Mouse (Mus musculus) E14TG2a.4 (cell line): ENCODE data around the gene Gm28778.
"Not testable (repeated sequence)": the region's sequence is repeated elsewhere in the genome, so short reads cannot be mapped to it uniquely, and the experiment has no call there.

Experiments
- H3K27me3 ChIP-seq: 2 replicates; pipeline ENCODE4 v1.6.1; 2014; ENCODE audit warnings: low read length, control low read depth; ENCODE audit not compliant: insufficient read depth
- H3K36me3 ChIP-seq: 2 replicates; pipeline ENCODE4 v1.6.1; 2014; ENCODE audit warnings: low read length, control low read depth; ENCODE audit not compliant: insufficient read depth
- H3K4me1 ChIP-seq: replicated peaks from 2 replicates; pipeline ENCODE4 v1.6.1; 2014; ENCODE audit warnings: low read depth, low read length, control low read depth
- H3K4me3 ChIP-seq: replicated peaks from 2 replicates; pipeline ENCODE4 v1.5.1; 2014; ENCODE audit warnings: mild to moderate bottlenecking, low read length
- H3K9me3 ChIP-seq: 2 replicates; pipeline ENCODE4 v1.6.1; 2014; ENCODE audit warnings: low read length, control low read depth
- CTCF ChIP-seq: conservative IDR thresholded peaks from 2 replicates; pipeline ENCODE4 v1.5.1; 2014; ENCODE audit warnings: low read length
- NANOG ChIP-seq: IDR thresholded peaks from 2 replicates; pipeline ENCODE4 v1.6.1; 2014; ENCODE audit warnings: borderline replicate concordance, low read length, mixed read lengths
- POU5F1 ChIP-seq: IDR thresholded peaks from 2 replicates; pipeline ENCODE4 v1.6.1; 2014; ENCODE audit warnings: low read length, borderline replicate concordance

Gene Gm28778

GRCm38 (mm10) chr1:53296581-53297383, at the start of gene Gm28778, which contains the start of the genes Pms1 and Ormdl1:
Gene Gm28778 (plus strand): TSS chr1:53297111.
Gene Pms1 (minus strand): TSS chr1:53297018.
Gene Ormdl1 (plus strand): TSS chr1:53297095.
- H3K9me3 ChIP-seq = no peaks in the 10 kb centered on the region
- no peaks in the 10 kb centered on the region for H3K27me3 ChIP-seq
- H3K4me3 ChIP-seq = peak within 1 kb of the TSS; percentile 89
- H3K4me1 ChIP-seq = peaks cover 16% of the 10 kb centered on the region
- peaks cover 43% of the 10 kb centered on the region for H3K36me3 ChIP-seq
- TF ChIP-seq POU5F1 = no peak
- no peak for TF ChIP-seq NANOG
- TF ChIP-seq CTCF = no peak

DNA sequence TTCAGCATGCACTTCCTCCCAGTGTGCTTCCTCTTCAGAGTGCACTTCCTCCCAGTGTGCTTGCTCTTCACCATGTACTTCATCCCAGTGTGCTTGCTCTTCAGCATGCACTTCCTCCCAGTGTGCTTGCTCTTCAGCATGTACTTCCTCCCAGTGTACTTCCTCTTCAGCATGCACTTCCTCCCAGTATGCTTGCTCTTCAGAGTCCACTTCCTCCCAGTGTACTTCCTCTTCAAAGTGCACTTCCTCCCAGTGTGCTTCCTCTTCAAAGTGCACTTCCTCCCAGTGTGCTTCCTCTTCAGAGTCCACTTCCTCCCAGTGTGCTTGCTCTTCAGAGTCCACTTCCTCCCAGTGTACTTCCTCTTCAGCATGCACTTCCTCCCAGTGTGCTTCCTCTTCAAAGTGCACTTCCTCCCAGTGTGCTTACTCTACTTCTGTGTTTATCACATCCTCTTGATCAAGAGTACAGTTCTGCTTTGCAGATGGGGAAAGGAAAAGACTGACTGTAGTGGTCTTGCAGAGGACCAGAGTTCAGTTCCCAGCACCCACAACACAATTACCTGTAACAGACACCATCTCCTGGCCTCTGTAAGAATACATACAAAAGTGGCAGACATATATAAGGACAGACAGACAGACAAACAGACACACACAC, 31.8 kb upstream of the Gm28778 start:
- not testable (repeated sequence) for H3K27me3 ChIP-seq, H3K4me3 ChIP-seq, H3K9me3 ChIP-seq, H3K4me1 ChIP-seq
- H3K36me3 ChIP-seq = peaks cover 11% of the 10 kb centered on the region

GRCm38 (mm10) chr1:53269901-53270300, 27.0 kb upstream of the Gm28778 start:
- Histone ChIP-seq H3K36me3 (peaks cover 12% of the 10 kb centered on the region), H3K27me3 (no peaks in the 10 kb centered on the region), H3K9me3 (no peaks in the 10 kb centered on the region), H3K4me1 (no peaks in the 10 kb centered on the region), H3K4me3 (no peak overlapping the region)
- no peak for TF ChIP-seq NANOG
- no peak for TF ChIP-seq CTCF
- no peak for TF ChIP-seq POU5F1

GRCm38 (mm10) chr1:53272646-53273045, 24.3 kb upstream of the Gm28778 start:
- TF ChIP-seq POU5F1 (no peak), NANOG (no peak), CTCF (peak; percentile 27; the same call in 1 of the 2 replicates)
- Histone ChIP-seq H3K27me3 (no peaks in the 10 kb centered on the region), H3K4me1 (peaks cover 3% of the 10 kb centered on the region; the same call in 1 of the 2 replicates), H3K36me3 (0 out of 2 replicates have a peak, but pooled peaks cover 7% of the 10 kb centered on the region), H3K4me3 (no peak overlapping the region), H3K9me3 (no peaks in the 10 kb centered on the region)

DNA sequence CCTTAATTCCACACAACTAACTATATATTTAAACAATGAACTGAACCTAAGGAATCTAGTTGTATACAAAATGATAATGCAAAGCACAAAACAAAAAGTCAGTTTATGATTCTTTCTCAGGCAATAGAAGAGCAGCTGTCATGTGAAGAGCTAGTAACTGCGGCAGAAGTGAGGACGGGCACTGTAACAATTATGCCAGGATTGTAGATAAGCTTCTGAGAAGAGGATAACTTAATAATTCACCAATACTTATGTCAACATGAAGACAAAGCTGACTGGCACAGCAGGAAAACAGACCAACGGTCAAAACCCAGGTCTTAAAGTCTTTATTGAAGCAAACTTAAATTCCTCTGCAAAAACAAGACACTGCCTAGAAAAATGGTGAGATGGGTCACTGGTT, 5.7 kb upstream of the Gm28778 start:
- Histone ChIP-seq H3K9me3 (no peaks in the 10 kb centered on the region), H3K27me3 (no peaks in the 10 kb centered on the region), H3K36me3 (peaks cover 22% of the 10 kb centered on the region), H3K4me3 (no peak overlapping the region), H3K4me1 (peaks cover 20% of the 10 kb centered on the region)
- no peak for TF ChIP-seq POU5F1
- TF ChIP-seq CTCF = no peak
- no peak for TF ChIP-seq NANOG

DNA sequence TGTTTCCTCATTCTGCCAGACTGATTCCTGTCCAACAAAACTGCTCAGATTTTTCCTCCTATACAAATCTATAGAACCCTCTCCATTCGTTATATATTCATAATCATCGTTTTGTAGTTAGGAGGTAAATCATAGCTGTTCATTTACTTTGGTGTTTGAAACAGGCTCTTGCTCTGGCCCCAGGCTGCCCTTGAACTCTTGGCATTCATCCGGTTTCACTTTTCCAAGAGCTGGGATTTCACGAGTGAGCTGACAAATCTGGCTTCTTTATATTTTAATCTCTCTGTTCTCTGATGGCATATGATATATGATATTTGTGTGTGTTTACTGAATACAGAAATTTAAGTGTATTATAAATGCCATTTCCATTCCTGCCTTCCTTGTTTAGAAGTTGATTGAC, 3.6 kb downstream of the Gm28778 start:
- H3K36me3 ChIP-seq = peaks cover 35% of the 10 kb centered on the region
- no peaks in the 10 kb centered on the region for H3K9me3 ChIP-seq
- H3K4me3 ChIP-seq = no peak overlapping the region
- peaks cover 15% of the 10 kb centered on the region for H3K4me1 ChIP-seq
- no peaks in the 10 kb centered on the region for H3K27me3 ChIP-seq
- TF ChIP-seq POU5F1 (no peak), NANOG (no peak), CTCF (no peak)

DNA sequence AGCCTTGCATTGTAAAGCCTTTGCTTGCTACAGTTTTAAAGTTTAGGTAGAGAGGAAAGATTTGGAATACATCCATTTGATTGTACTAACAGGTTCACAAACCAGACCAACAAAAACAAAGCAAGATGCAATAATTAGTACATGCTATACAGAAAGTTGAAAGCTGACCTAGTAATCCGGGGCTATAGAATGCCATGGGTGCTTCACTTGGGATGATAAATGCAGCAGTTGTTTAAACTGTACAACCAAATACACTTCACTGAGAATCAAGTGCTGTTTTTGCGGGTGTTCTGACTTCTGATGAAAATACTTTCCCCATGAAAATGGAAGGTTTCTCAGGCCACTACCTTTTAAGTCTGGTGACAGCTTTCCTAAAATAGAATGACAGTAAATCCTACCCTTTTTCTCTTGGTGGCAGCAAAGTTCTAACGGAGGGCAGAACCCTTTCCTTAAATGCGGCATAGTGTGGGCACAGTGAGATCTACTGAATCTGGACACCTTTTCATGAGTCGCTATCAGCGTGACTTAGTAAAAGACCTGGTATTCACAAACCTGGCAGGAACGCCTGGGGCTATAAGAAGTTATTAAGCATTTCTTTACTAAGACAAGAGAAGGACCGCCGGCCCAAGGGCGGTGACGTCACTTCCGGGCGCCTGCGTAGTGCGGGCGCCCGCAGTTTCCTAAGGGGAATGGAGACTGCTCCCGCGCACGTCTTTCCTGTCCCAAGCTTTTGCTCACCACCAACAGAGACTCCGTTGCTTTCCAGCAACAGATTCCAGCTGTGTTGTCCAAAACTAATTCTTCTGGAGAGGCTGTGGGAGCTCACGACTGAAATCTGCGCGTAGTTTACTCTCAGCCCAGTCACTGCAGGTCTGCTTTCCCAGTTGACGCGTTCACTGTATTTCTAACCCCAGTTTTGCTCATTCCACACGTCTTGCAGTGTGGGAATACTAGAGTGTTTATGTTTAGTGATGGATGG, 16.4 kb downstream of the Gm28778 start, which contains the start of gene Osgepl1:
Gene Osgepl1 (plus strand): TSS at position 636 of the 979 bp plus-strand sequence.
- Histone ChIP-seq H3K9me3 (no peaks in the 10 kb centered on the region), H3K36me3 (peaks cover 32% of the 10 kb centered on the region), H3K4me3 (peak within 1 kb of the TSS; percentile 84), H3K27me3 (no peaks in the 10 kb centered on the region), H3K4me1 (peaks cover 6% of the 10 kb centered on the region; the same call in 1 of the 2 replicates)
- TF ChIP-seq POU5F1 = no peak
- no peak for TF ChIP-seq NANOG
- TF ChIP-seq CTCF = no peak

DNA sequence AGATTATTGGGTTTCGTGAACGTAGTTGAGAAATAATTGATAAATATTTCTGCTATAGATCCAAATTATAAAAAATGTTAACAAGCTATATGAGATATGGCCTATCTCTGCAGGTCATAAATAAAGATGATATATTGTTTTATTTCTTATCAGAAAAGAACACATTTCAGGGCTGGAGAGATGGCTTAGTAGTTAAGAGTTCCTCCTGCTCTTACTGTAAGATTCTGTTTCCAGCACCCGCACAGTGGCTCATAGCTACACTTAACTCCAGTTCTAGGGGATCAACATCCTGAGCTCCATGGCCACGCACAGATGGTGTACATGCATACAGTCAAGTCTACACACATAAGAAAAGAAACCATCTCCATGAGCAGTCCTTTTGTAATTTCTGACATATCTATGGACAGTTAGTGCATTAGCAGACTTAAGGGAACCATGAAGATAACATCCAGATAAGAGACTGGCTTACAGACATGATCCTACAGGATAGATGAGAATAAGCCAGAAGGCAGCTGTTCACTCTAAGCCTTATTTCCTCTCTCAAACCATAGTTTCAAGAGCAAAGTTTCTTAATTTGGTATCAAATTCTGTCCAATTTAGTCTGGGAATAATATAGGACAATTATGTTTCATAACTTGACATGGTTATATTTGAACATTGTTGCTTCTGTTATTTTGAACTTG, 24.9 kb downstream of the Gm28778 start:
- Histone ChIP-seq H3K36me3 (peaks cover 25% of the 10 kb centered on the region), H3K9me3 (no peaks in the 10 kb centered on the region), H3K27me3 (no peaks in the 10 kb centered on the region), H3K4me1 (no peaks in the 10 kb centered on the region), H3K4me3 (no peak overlapping the region)
- no peak for TF ChIP-seq NANOG
- TF ChIP-seq POU5F1 = no peak
- TF ChIP-seq CTCF = no peak
